Mouse (Mus musculus) MEL (cell line): ENCODE results near the gene Cpxm2. TPM values are rescaled to one million over a fixed set of nuclear protein-coding genes. Genes with fewer than 3 reads are reported as not detected.

ENCODE experiments used
- DNase-seq: peaks from one replicate; pipeline ENCODE4 v3.0.0; 2011; ENCODE audit warnings: low read depth, low spot score
- H3K27ac ChIP-seq: 2 replicates; pipeline ENCODE4 v1.5.1; 2012; ENCODE audit warnings: low read depth, mild to moderate bottlenecking, control low read depth, low read length, moderate library complexity; ENCODE audit not compliant: control insufficient read depth
- H3K27me3 ChIP-seq, 2 experiments: fragments of 150-350 bp in 1 of 2; sonication (generic) in 1 of 2; 2 replicates each; pipeline ENCODE4 v1.6.1; 2012; ENCODE audit warnings: low read length in 2 of 2, mild to moderate bottlenecking in 2 of 2, improper control_type of control experiment in 1 of 2, moderate library complexity in 1 of 2; ENCODE audit not compliant: insufficient read depth in 2 of 2, control insufficient read depth in 1 of 2
- H3K36me3 ChIP-seq, 2 experiments: 2 replicates each; pipeline ENCODE4 v1.6.1; 2012 to 2014; ENCODE audit warnings: low read length in 2 of 2, improper control_type of control experiment in 1 of 2, inconsistent platforms in 1 of 2, mild to moderate bottlenecking in 1 of 2; ENCODE audit not compliant: insufficient read depth in 2 of 2, control insufficient read depth in 1 of 2
- H3K4me1 ChIP-seq, 2 experiments: fragments of 150-350 bp in 1 of 2; sonication (generic) in 1 of 2; 2 replicates each; pipeline ENCODE4 v1.6.1; 2012; ENCODE audit warnings: low read length in 2 of 2, improper control_type of control experiment in 1 of 2, mild to moderate bottlenecking in 1 of 2; ENCODE audit not compliant: insufficient read depth in 2 of 2, control insufficient read depth in 1 of 2
- H3K4me3 ChIP-seq, 2 experiments: fragments of 150-350 bp in 1 of 2; sonication (generic) in 1 of 2; 2 replicates each; pipeline ENCODE4 v1.5.1; 2012; ENCODE audit warnings: low read depth in 2 of 2, low read length in 2 of 2, mild to moderate bottlenecking in 2 of 2, moderate library complexity in 2 of 2, control low read depth in 1 of 2, improper control_type of control experiment in 1 of 2; ENCODE audit not compliant: control insufficient read depth in 1 of 2, insufficient read depth in 1 of 2
- H3K79me2 ChIP-seq: 2 replicates; pipeline ENCODE4 v1.6.1; 2012; ENCODE audit warnings: mild to moderate bottlenecking, low read length, moderate library complexity; ENCODE audit not compliant: control insufficient read depth, poor library complexity, insufficient read depth
- H3K9ac ChIP-seq: 2 replicates; pipeline ENCODE4 v1.6.1; 2012; ENCODE audit warnings: low read depth, mild to moderate bottlenecking, control low read depth, low read length, moderate library complexity; ENCODE audit not compliant: control insufficient read depth, poor library complexity, severe bottlenecking
- H3K9me3 ChIP-seq: fragments of 150-350 bp; sonication (generic); replicated peaks from 2 replicates; pipeline ENCODE4 v1.6.1; 2012; ENCODE audit warnings: mild to moderate bottlenecking, low read length, improper control_type of control experiment, moderate library complexity; ENCODE audit not compliant: insufficient read depth
- BHLHE40 ChIP-seq: IDR thresholded peaks from 2 replicates; pipeline ENCODE4 v1.6.1; 2012; ENCODE audit warnings: low read depth, mild to moderate bottlenecking, inconsistent platforms, low read length, improper control_type of control experiment, borderline replicate concordance
- CHD2 ChIP-seq: IDR thresholded peaks from 2 replicates; pipeline ENCODE4 v1.6.1; 2011; ENCODE audit warnings: low read length, improper control_type of control experiment
- ELF1 ChIP-seq: IDR thresholded peaks from 2 replicates; pipeline ENCODE4 v1.6.1; 2014; ENCODE audit warnings: low read depth, mild to moderate bottlenecking, inconsistent platforms, low read length, improper control_type of control experiment, moderate library complexity
- ETS1 ChIP-seq: IDR thresholded peaks from 2 replicates; pipeline ENCODE4 v1.6.1; 2012; ENCODE audit warnings: low read depth, mild to moderate bottlenecking, inconsistent platforms, low read length, improper control_type of control experiment, moderate library complexity
- GABPA ChIP-seq: IDR thresholded peaks from 2 replicates; pipeline ENCODE4 v1.6.1; 2012; ENCODE audit warnings: low read depth, mild to moderate bottlenecking, inconsistent platforms, low read length, improper control_type of control experiment, moderate library complexity
- JUND ChIP-seq: IDR thresholded peaks from 2 replicates; pipeline ENCODE4 v1.6.1; 2011; ENCODE audit warnings: low read depth, mild to moderate bottlenecking, improper control_type of control experiment, low read length
- KAT2A ChIP-seq: conservative IDR thresholded peaks from 2 replicates; pipeline ENCODE4 v1.6.1; 2012; ENCODE audit warnings: low read depth, low read length, improper control_type of control experiment, inconsistent platforms
- MXI1 ChIP-seq: IDR thresholded peaks from 2 replicates; pipeline ENCODE4 v1.6.1; 2011; ENCODE audit warnings: mild to moderate bottlenecking, low read depth, low read length, improper control_type of control experiment
- MYB ChIP-seq: IDR thresholded peaks from 2 replicates; pipeline ENCODE4 v1.6.1; 2011; ENCODE audit warnings: mild to moderate bottlenecking, low read depth, low read length, improper control_type of control experiment
- NELFE ChIP-seq: IDR thresholded peaks from 2 replicates; pipeline ENCODE4 v1.6.1; 2011; ENCODE audit warnings: low read depth, low read length, improper control_type of control experiment
- POLR2A ChIP-seq, 2 experiments: IDR thresholded peaks; 2 replicates each; pipeline ENCODE4 v1.6.1; 2011 to 2012; ENCODE audit warnings: low read length in 2 of 2, mild to moderate bottlenecking in 2 of 2, control low read depth in 1 of 2, improper control_type of control experiment in 1 of 2, low read depth in 1 of 2, moderate library complexity in 1 of 2; ENCODE audit not compliant: control insufficient read depth in 1 of 2, insufficient read depth in 1 of 2, poor library complexity in 1 of 2
- POLR2AphosphoS2 ChIP-seq: IDR thresholded peaks from 2 replicates; pipeline ENCODE4 v1.6.1; 2011; ENCODE audit warnings: low read length, improper control_type of control experiment
- RAD21 ChIP-seq: IDR thresholded peaks from 2 replicates; pipeline ENCODE4 v1.6.1; 2011; ENCODE audit warnings: mild to moderate bottlenecking, low read depth, low read length, improper control_type of control experiment
- SIN3A ChIP-seq: IDR thresholded peaks from 2 replicates; pipeline ENCODE4 v1.6.1; 2012; ENCODE audit warnings: low read length, improper control_type of control experiment, inconsistent platforms
- ZC3H11A ChIP-seq: IDR thresholded peaks from 2 replicates; pipeline ENCODE4 v1.6.1; 2012; ENCODE audit warnings: low read depth, mild to moderate bottlenecking, inconsistent platforms, low read length, improper control_type of control experiment
- ZKSCAN1 ChIP-seq: IDR thresholded peaks from 2 replicates; pipeline ENCODE4 v1.6.1; 2012; ENCODE audit warnings: low read depth, mild to moderate bottlenecking, inconsistent platforms, low read length, improper control_type of control experiment, moderate library complexity
- ZNF384 ChIP-seq: IDR thresholded peaks from 2 replicates; pipeline ENCODE4 v1.6.1; 2012; ENCODE audit warnings: low read depth, mild to moderate bottlenecking, inconsistent platforms, low read length, improper control_type of control experiment
- polyA plus RNA-seq, 2 experiments: library from polyadenylated mRNA; stranded (reverse) in 1 of 2; unstranded in 1 of 2; fragments of >175 nt in 1 of 2; fragments of >200 nt in 1 of 2; gene quantifications; 2 replicates each; pipeline versions ENCODE4 v1.2.1 to v1.2.4; 2012; ENCODE audit warnings: low replicate concordance in 2 of 2, low read depth in 1 of 2; ENCODE audit not compliant: insufficient read length in 2 of 2, insufficient read depth in 1 of 2, missing spikeins in 1 of 2
- total RNA-seq: library from RNA; depleted of rRNA; stranded (reverse); fragments of 300-350 nt; gene quantifications from 2 replicates; pipeline ENCODE4 v1.2.3, GENCODE M21; 2012

Gene Cpxm2
- total and polyA plus RNA-seq, 3 experiments = not detected

- Histone ChIP-seq H3K9ac (no peak overlapping the region), H3K36me3 (no peaks in the 10 kb centered on the region), H3K79me2 (no peaks in the 10 kb centered on the region), H3K27ac (no peak overlapping the region), H3K27me3 (no peaks in the 10 kb centered on the region; a peak in 1 of 4 replicates), H3K4me3 (no peak overlapping the region), H3K9me3 (no peaks in the 10 kb centered on the region), H3K4me1 (no peaks in the 10 kb centered on the region)
- no peak for DNase-seq
- TF ChIP-seq ETS1 (no peak), GABPA (no peak), ZC3H11A (no peak), CHD2 (no peak), KAT2A (no peak), POLR2AphosphoS2 (no peak), MYB (no peak), MXI1 (no peak), BHLHE40 (no peak)
Observed at GRCm38 (mm10) chr7:132162254-132162653, 7.7 kb upstream of the Cpxm2 start.

- Histone ChIP-seq H3K4me1 (no peaks in the 10 kb centered on the region), H3K9ac (no peak overlapping the region), H3K9me3 (no peaks in the 10 kb centered on the region), H3K27me3 (no peaks in the 10 kb centered on the region), H3K27ac (no peak overlapping the region), H3K79me2 (no peaks in the 10 kb centered on the region), H3K4me3 (no peak overlapping the region), H3K36me3 (no peaks in the 10 kb centered on the region)
- TF ChIP-seq CHD2 = no peak
- no peak for TF ChIP-seq SIN3A
- TF ChIP-seq ZKSCAN1 = no peak
- no peak for TF ChIP-seq RAD21
- no peak for TF ChIP-seq ELF1
- no peak for TF ChIP-seq POLR2A (IDR thresholded peaks at IDR 0.05; ENCODE audit: control insufficient read depth in 1 of 2, insufficient read depth in 1 of 2, low read depth in 1 of 2, low read length in 2 of 2, poor library complexity in 1 of 2)
- TF ChIP-seq JUND = no peak
- TF ChIP-seq NELFE = no peak
- TF ChIP-seq ZNF384 = no peak
- no peak for DNase-seq
Observed at GRCm38 (mm10) chr7:132158321-132159025, 3.9 kb upstream of the Cpxm2 start.
